Mouse (Mus musculus) limb, embryonic 12.5 days (tissue): Measurements from ENCODE around the gene Zfand2a. TPM values are rescaled to one million over a fixed set of nuclear protein-coding genes. Genes with fewer than 3 reads are reported as not detected.
A peak's percentile ranks its signal among the peaks of the same experiment; 100 is the strongest.

ENCODE experiments used
- ATAC-seq: fragments of 200-750 bp; cut with Nextera tagmentation; 2 replicates; pipeline ENCODE4 v1.8.0; 2017; ENCODE audit warnings: low read depth, moderate TSS enrichment; ENCODE audit not compliant: insufficient number of reproducible peaks, insufficient read depth, low FRiP score, low TSS enrichment
- H3K27ac ChIP-seq: fragments of 300-500 bp; sonication (generic); 2 replicates; pipeline ENCODE4 v1.5.1; 2016; ENCODE audit warnings: mild to moderate bottlenecking, moderate library complexity
- H3K27me3 ChIP-seq: fragments of 300-500 bp; sonication (generic); 2 replicates; pipeline ENCODE4 v1.6.1; 2016; ENCODE audit warnings: mild to moderate bottlenecking, moderate library complexity
- H3K36me3 ChIP-seq: fragments of 300-500 bp; sonication (generic); 2 replicates; pipeline ENCODE4 v1.6.1; 2016; ENCODE audit warnings: mild to moderate bottlenecking, moderate library complexity
- H3K4me1 ChIP-seq: fragments of 300-500 bp; sonication (generic); replicated peaks from 2 replicates; pipeline ENCODE4 v1.6.1; 2016
- H3K4me2 ChIP-seq: fragments of 300-500 bp; sonication (generic); 2 replicates; pipeline ENCODE4 v1.6.1; 2016; ENCODE audit warnings: mild to moderate bottlenecking, moderate library complexity
- H3K4me3 ChIP-seq: fragments of 300-500 bp; sonication (generic); replicated peaks from 2 replicates; pipeline ENCODE4 v1.5.1; 2016; ENCODE audit warnings: mild to moderate bottlenecking
- H3K9ac ChIP-seq: fragments of 300-500 bp; sonication (generic); replicated peaks from 2 replicates; pipeline ENCODE4 v1.6.1; 2016; ENCODE audit warnings: mild to moderate bottlenecking, moderate library complexity
- H3K9me3 ChIP-seq: fragments of 300-500 bp; sonication (generic); 2 replicates; pipeline ENCODE4 v1.6.1; 2016; ENCODE audit warnings: mild to moderate bottlenecking, moderate library complexity
- WGBS: fragments of 180-500 bp; shearing (Covaris S2); methylation state at CpG from one replicate; pipeline ENCODE4 v1.1.7; 2016; 5-methylcytosine and 5-hydroxymethylcytosine counted together
- polyA plus RNA-seq: library from polyadenylated mRNA; unstranded; fragments of >200 nt; fragmentation: Nextera tagmentation; extraction: Ambion mirVana; gene quantifications from 2 replicates; pipeline ENCODE4 v1.2.1, GENCODE M21; 2016

Zfand2a gene
- polyA plus RNA-seq, 1 experiment from 2014 or later = 8.1 TPM

- WGBS = 68% methylated on average over 4 of the region's 4 CpGs
Observed at GRCm38 (mm10) chr5:139466801-139467200, 17.5 kb downstream of the Zfand2a start.

GRCm38 (mm10) chr5:139466373-139466772, 18.0 kb downstream of the Zfand2a start:
- Histone ChIP-seq H3K4me1 (no peaks in the 10 kb centered on the region), H3K27me3 (peaks cover 3% of the 10 kb centered on the region; the same call in 1 of the 2 replicates), H3K9me3 (no peaks in the 10 kb centered on the region), H3K27ac (no peak overlapping the region), H3K9ac (no peak overlapping the region), H3K4me2 (no peak overlapping the region), H3K36me3 (peaks cover 3% of the 10 kb centered on the region), H3K4me3 (no peak overlapping the region)
- no peak for ATAC-seq
- WGBS = 81% methylated on average over 2 of the region's 2 CpGs

More at GRCm38 (mm10) chr5:139466801-139467200, 17.5 kb downstream of the Zfand2a start:
- Histone ChIP-seq H3K9me3 (no peaks in the 10 kb centered on the region), H3K36me3 (peaks cover 7% of the 10 kb centered on the region), H3K9ac (no peak overlapping the region), H3K4me2 (no peak overlapping the region), H3K4me3 (no peak overlapping the region), H3K27ac (no peak overlapping the region), H3K4me1 (no peaks in the 10 kb centered on the region), H3K27me3 (peaks cover 3% of the 10 kb centered on the region; the same call in 1 of the 2 replicates)
- ATAC-seq = no peak

DNA sequence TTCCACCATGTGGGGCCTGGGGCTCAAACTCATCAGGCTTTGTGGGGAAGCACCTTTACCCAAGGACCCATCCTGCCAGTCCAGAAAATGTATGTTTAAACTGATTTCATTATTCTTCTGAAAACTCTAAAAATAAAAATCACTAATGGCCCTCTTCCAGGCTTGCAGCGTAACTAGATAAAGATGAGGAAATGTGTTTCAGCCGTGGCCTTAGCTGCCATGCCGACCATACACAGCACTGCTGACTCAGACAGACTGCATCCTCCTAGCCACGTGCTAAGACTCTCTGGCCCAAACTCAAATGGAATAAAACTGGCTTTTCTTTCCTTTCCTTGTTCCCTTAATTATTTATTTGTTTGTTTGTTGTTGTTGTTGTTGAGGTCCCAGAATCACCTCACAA, 19.5 kb downstream of the Zfand2a start:
- Histone ChIP-seq H3K4me2 (no peak overlapping the region), H3K36me3 (no peaks in the 10 kb centered on the region), H3K27ac (no peak overlapping the region), H3K4me3 (no peak overlapping the region), H3K27me3 (peaks cover 3% of the 10 kb centered on the region; the same call in 1 of the 2 replicates), H3K9ac (no peak overlapping the region), H3K4me1 (peaks cover 9% of the 10 kb centered on the region; the same call in 1 of the 2 replicates), H3K9me3 (no peaks in the 10 kb centered on the region)
- ATAC-seq = no peak
- 74% methylated on average over 4 of the region's 4 CpGs for WGBS

DNA sequence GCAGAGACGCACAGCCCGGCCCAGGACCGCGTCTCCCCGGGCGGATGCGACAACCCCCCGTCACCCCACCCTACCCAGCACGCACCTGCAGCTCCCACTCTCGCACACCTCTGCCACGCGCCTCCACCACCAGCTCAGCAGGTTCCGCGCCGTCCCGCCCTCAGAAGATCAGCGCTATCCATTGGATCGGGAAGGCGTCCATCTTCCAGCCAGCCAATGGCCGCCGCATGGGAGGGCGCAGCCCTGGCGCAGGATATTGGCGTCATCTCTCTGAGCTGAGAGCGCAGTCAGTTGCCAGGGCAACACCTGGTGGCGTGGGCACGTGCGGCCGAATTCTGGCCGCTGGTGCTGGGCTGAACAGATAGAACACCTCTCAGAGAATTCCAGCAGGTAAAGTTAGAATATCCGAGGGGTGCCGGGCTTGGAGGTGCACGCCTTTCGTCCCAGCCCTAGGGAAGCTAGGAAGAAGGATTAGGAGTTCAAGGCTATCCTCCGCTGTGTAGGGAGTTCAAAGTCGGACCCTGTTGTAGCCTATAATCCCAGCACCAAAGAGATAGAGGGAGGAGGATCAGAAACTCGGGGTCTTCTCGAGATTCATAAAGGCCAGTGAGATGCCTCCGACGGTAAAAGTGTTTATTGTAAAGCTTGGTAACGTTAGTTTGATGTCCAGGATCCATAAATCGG, 23.8 kb downstream of the Zfand2a start, which contains the start of gene 3110082I17Rik:
3110082I17Rik (minus strand) TSS at position 144 of the 684 bp plus-strand sequence.
- ATAC-seq = peak; percentile 94
- Histone ChIP-seq H3K9me3 (no peaks in the 10 kb centered on the region), H3K27ac (no peak within 1 kb of the TSS), H3K4me1 (peaks cover 17% of the 10 kb centered on the region), H3K4me2 (peak within 1 kb of the TSS; percentile 86), H3K4me3 (peak within 1 kb of the TSS; percentile 65), H3K9ac (peak within 1 kb of the TSS; percentile 65), H3K27me3 (peaks cover 3% of the 10 kb centered on the region; the same call in 1 of the 2 replicates), H3K36me3 (no peaks in the 10 kb centered on the region; the same call in 1 of the 2 replicates)
- WGBS = 4% methylated on average over 42 of the region's 42 CpGs

- Histone ChIP-seq H3K4me1 (peaks cover 17% of the 10 kb centered on the region), H3K36me3 (peaks cover 3% of the 10 kb centered on the region), H3K4me2 (peak overlapping the region; percentile 86), H3K27ac (no peak overlapping the region), H3K27me3 (peaks cover 3% of the 10 kb centered on the region; the same call in 1 of the 2 replicates), H3K9ac (peak overlapping the region; percentile 65), H3K9me3 (no peaks in the 10 kb centered on the region), H3K4me3 (peak overlapping the region; percentile 65)
- ATAC-seq = no peak; the same call in none of the 2 replicates
- 10% methylated on average over 10 of the region's 10 CpGs for WGBS
Observed at GRCm38 (mm10) chr5:139459938-139460337, 24.4 kb downstream of the Zfand2a start.

GRCm38 (mm10) chr5:139457241-139457640, 27.1 kb downstream of the Zfand2a start:
- Histone ChIP-seq H3K36me3 (peaks cover 28% of the 10 kb centered on the region), H3K4me2 (no peak overlapping the region), H3K4me3 (no peak overlapping the region), H3K9me3 (no peaks in the 10 kb centered on the region), H3K4me1 (peaks cover 17% of the 10 kb centered on the region), H3K27ac (no peak overlapping the region), H3K9ac (no peak overlapping the region), H3K27me3 (0 out of 2 replicates have a peak, but pooled peaks cover 2% of the 10 kb centered on the region)
- 93% methylated on average over 8 of the region's 8 CpGs for WGBS
- ATAC-seq = no peak

GRCm38 (mm10) chr5:139455166-139455565, 29.2 kb downstream of the Zfand2a start:
- Histone ChIP-seq H3K36me3 (peaks cover 29% of the 10 kb centered on the region), H3K4me3 (no peak overlapping the region), H3K9ac (no peak overlapping the region), H3K27ac (no peak overlapping the region), H3K4me1 (peaks cover 11% of the 10 kb centered on the region), H3K4me2 (no peak overlapping the region), H3K27me3 (no peaks in the 10 kb centered on the region), H3K9me3 (no peaks in the 10 kb centered on the region)
- WGBS = 90% methylated on average over 12 of the region's 12 CpGs
- ATAC-seq = no peak

GRCm38 (mm10) chr5:139453031-139453430, 31.3 kb downstream of the Zfand2a start:
- H3K4me2 ChIP-seq = no peak overlapping the region
- H3K9ac ChIP-seq = 0 out of 2 replicates have a peak overlapping the region, but pooled peaks have one; percentile 14
- H3K4me3 ChIP-seq = no peak overlapping the region
- no peak overlapping the region for H3K27ac ChIP-seq
- H3K36me3 ChIP-seq = peaks cover 29% of the 10 kb centered on the region
- 86% methylated on average over 10 of the region's 10 CpGs for WGBS
- no peaks in the 10 kb centered on the region for H3K9me3 ChIP-seq
- no peaks in the 10 kb centered on the region for H3K4me1 ChIP-seq
- ATAC-seq = no peak
- no peaks in the 10 kb centered on the region for H3K27me3 ChIP-seq

GRCm38 (mm10) chr5:139449926-139450325, 34.4 kb downstream of the Zfand2a start:
- H3K9ac ChIP-seq = no peak overlapping the region
- H3K36me3 ChIP-seq = peaks cover 25% of the 10 kb centered on the region
- H3K27me3 ChIP-seq = no peaks in the 10 kb centered on the region
- H3K4me2 ChIP-seq = no peak overlapping the region
- no peaks in the 10 kb centered on the region for H3K9me3 ChIP-seq
- WGBS = 60% methylated on average over 4 of the region's 4 CpGs
- no peak overlapping the region for H3K27ac ChIP-seq
- H3K4me3 ChIP-seq = no peak overlapping the region
- H3K4me1 ChIP-seq = no peaks in the 10 kb centered on the region
- ATAC-seq = no peak

- Histone ChIP-seq H3K9ac (no peak overlapping the region), H3K36me3 (peaks cover 19% of the 10 kb centered on the region; the same call in 1 of the 2 replicates), H3K27ac (no peak overlapping the region), H3K4me1 (no peaks in the 10 kb centered on the region), H3K27me3 (no peaks in the 10 kb centered on the region), H3K9me3 (no peaks in the 10 kb centered on the region), H3K4me3 (no peak overlapping the region), H3K4me2 (no peak overlapping the region)
- no peak for ATAC-seq
- WGBS = 74% methylated on average over 5 of the region's 5 CpGs
Observed at GRCm38 (mm10) chr5:139449161-139449791, 35.1 kb downstream of the Zfand2a start.

GRCm38 (mm10) chr5:139448025-139448424, 36.3 kb downstream of the Zfand2a start:
- no peak overlapping the region for H3K4me2 ChIP-seq

More at GRCm38 (mm10) chr5:139448025-139448424, 36.3 kb downstream of the Zfand2a start:
- ATAC-seq = no peak
- Histone ChIP-seq H3K27me3 (no peaks in the 10 kb centered on the region), H3K27ac (no peak overlapping the region), H3K4me1 (no peaks in the 10 kb centered on the region), H3K36me3 (peaks cover 9% of the 10 kb centered on the region; the same call in 1 of the 2 replicates), H3K4me3 (no peak overlapping the region), H3K9me3 (no peaks in the 10 kb centered on the region), H3K9ac (no peak overlapping the region)
- WGBS = 72% methylated on average over 6 of the region's 6 CpGs
